ENCODE assay signal across 10 mouse cellular contexts in genomic region chr6:90763295-90763694, GRCm38 (mm10).
DNase-seq lines count a peak whose midpoint lies in the region; ATAC-seq and TF ChIP-seq lines count a peak whose summit lies in the region.
"Had no signal": no experiment of that assay in that cellular context is flagged by ENCODE, and none has a peak within 500 bp of the region (broad histone marks: within the 10 kb centered on the region; RNA-seq: fewer than 3 reads in every experiment).

No protein-coding gene starts in this region.

- H3K4me2 ChIP-seq in hindbrain, embryonic 12.5 days (replicated peaks) = no peak overlapping the region
- no peak overlapping the region; the same call in 1 of the 2 replicates for H3K4me2 ChIP-seq in hindbrain, embryonic 16.5 days (ENCODE audit: low read length)
- H3K4me2 ChIP-seq in heart, postnatal 0 days (ENCODE audit: low read depth, low read length) = peak overlapping the region; percentile 56
- H3K4me2 ChIP-seq in limb, embryonic 14.5 days (replicated peaks; ENCODE audit: low read depth, low read length, severe bottlenecking) = peak overlapping the region; percentile 25

- H3K36me3 ChIP-seq in hindbrain, embryonic 12.5 days = no peaks in the 10 kb centered on the region
- H3K36me3 ChIP-seq in hindbrain, embryonic 16.5 days (ENCODE audit: control insufficient read depth, insufficient read depth, low read length) = no peaks in the 10 kb centered on the region
- no peaks in the 10 kb centered on the region for H3K36me3 ChIP-seq in heart, postnatal 0 days (replicated peaks; ENCODE audit: control insufficient read depth, insufficient read depth, low read length)
- H3K36me3 ChIP-seq in limb, embryonic 14.5 days (ENCODE audit: control insufficient read depth, insufficient read depth, low read length) = no peaks in the 10 kb centered on the region

- H3K9ac ChIP-seq in hindbrain, embryonic 12.5 days = 0 out of 2 replicates have a peak overlapping the region, but pooled peaks have one; percentile 2
- no peak overlapping the region for H3K9ac ChIP-seq in hindbrain, embryonic 16.5 days (ENCODE audit: low read depth, low read length)
- peak overlapping the region; percentile 41; the same call in 1 of the 2 replicates for H3K9ac ChIP-seq in heart, postnatal 0 days (replicated peaks; ENCODE audit: low read depth, low read length)
- no peak overlapping the region; the same call in 1 of the 2 replicates for H3K9ac ChIP-seq in limb, embryonic 14.5 days (ENCODE audit: low read depth, low read length, severe bottlenecking)
- H3K9ac ChIP-seq: liver, embryonic 14.5 days had no signal

- no peak for TF ChIP-seq POLR2A in bone marrow, adult 2 months (IDR thresholded peaks at IDR 0.05; ENCODE audit: borderline replicate concordance, control insufficient read depth, low read depth, low read length)
- TF ChIP-seq POLR2A in limb, embryonic 14.5 days (IDR thresholded peaks at IDR 0.05; ENCODE audit: borderline replicate concordance, extremely low read depth, insufficient read depth, insufficient read length) = no peak

- no peak for TF ChIP-seq CTCF in bone marrow, adult 2 months (IDR thresholded peaks at IDR 0.05; ENCODE audit: control insufficient read depth, insufficient read depth, low read length)
- no peak for TF ChIP-seq CTCF in heart, postnatal 0 days (IDR thresholded peaks at IDR 0.05; ENCODE audit: low read depth)

- ATAC-seq in hindbrain, embryonic 12.5 days (ENCODE audit: low FRiP score) = no peak
- ATAC-seq in hindbrain, embryonic 16.5 days = no peak
- ATAC-seq in heart, postnatal 0 days (ENCODE audit: insufficient read depth, low read depth) = no peak
- no peak for ATAC-seq in limb, embryonic 14.5 days (ENCODE audit: low FRiP score, low read depth)
- ATAC-seq: Patski had no signal

- no peaks in the 10 kb centered on the region for H3K9me3 ChIP-seq in hindbrain, embryonic 12.5 days (replicated peaks)
- H3K9me3 ChIP-seq in hindbrain, embryonic 16.5 days (ENCODE audit: control insufficient read depth, low read length) = no peaks in the 10 kb centered on the region
- no peaks in the 10 kb centered on the region for H3K9me3 ChIP-seq in heart, postnatal 0 days (replicated peaks; ENCODE audit: control insufficient read depth, low read length)
- H3K9me3 ChIP-seq in limb, embryonic 14.5 days (ENCODE audit: control insufficient read depth, low read length) = no peaks in the 10 kb centered on the region

- no peak for DNase-seq in heart, postnatal 0 days (ENCODE audit: low spot score)
- no peak for DNase-seq in limb, embryonic 14.5 days (ENCODE audit: low spot score)
- no peak for DNase-seq in thymus, postnatal 36 days
- DNase-seq in spleen, adult 18-20 months = no peak
- DNase-seq in cerebellum, postnatal 25 days = no peak

- H3K27me3 ChIP-seq in hindbrain, embryonic 12.5 days = no peaks in the 10 kb centered on the region
- no peaks in the 10 kb centered on the region for H3K27me3 ChIP-seq in hindbrain, embryonic 16.5 days (replicated peaks; ENCODE audit: control insufficient read depth, insufficient read depth, low read length)
- H3K27me3 ChIP-seq in heart, postnatal 0 days (ENCODE audit: control insufficient read depth, insufficient read depth, low read length) = no peaks in the 10 kb centered on the region
- H3K27me3 ChIP-seq in limb, embryonic 14.5 days (ENCODE audit: control insufficient read depth, insufficient read depth, low read length) = no peaks in the 10 kb centered on the region
- H3K27me3 ChIP-seq: Patski had no signal

- H3K4me1 ChIP-seq in hindbrain, embryonic 12.5 days = peaks cover 52% of the 10 kb centered on the region
- peaks cover 34% of the 10 kb centered on the region for H3K4me1 ChIP-seq in hindbrain, embryonic 16.5 days (ENCODE audit: control insufficient read depth, insufficient read depth, low read depth, low read length)
- H3K4me1 ChIP-seq in bone marrow, adult 2 months (ENCODE audit: control insufficient read depth, insufficient read depth, low read length) = peaks cover 14% of the 10 kb centered on the region
- peaks cover 20% of the 10 kb centered on the region for H3K4me1 ChIP-seq in heart, postnatal 0 days (ENCODE audit: control insufficient read depth, insufficient read depth)
- H3K4me1 ChIP-seq in limb, embryonic 14.5 days (ENCODE audit: control insufficient read depth, insufficient read depth, low read length) = peaks cover 30% of the 10 kb centered on the region

- no peak overlapping the region for H3K4me3 ChIP-seq in hindbrain, embryonic 12.5 days
- no peak overlapping the region for H3K4me3 ChIP-seq in hindbrain, embryonic 16.5 days (ENCODE audit: low read length)
- peak overlapping the region; percentile 69 for H3K4me3 ChIP-seq in bone marrow, adult 2 months (replicated peaks; ENCODE audit: control insufficient read depth, low read depth, low read length)
- peak overlapping the region; percentile 18; the same call in 1 of the 2 replicates for H3K4me3 ChIP-seq in heart, postnatal 0 days (ENCODE audit: low read depth, low read length)
- peak overlapping the region; percentile 14; the same call in 1 of the 2 replicates for H3K4me3 ChIP-seq in limb, embryonic 14.5 days (replicated peaks; ENCODE audit: low read length)

- 72% methylated on average over 4 of the region's 4 CpGs for WGBS in hindbrain, embryonic 12.5 days
- WGBS in hindbrain, embryonic 16.5 days = 65% methylated on average over 4 of the region's 4 CpGs
- WGBS in bone marrow, adult 2 months = 28% methylated on average over 4 of the region's 4 CpGs
- 86% methylated on average over 4 of the region's 4 CpGs for WGBS in heart, postnatal 0 days
- 77% methylated on average over 4 of the region's 4 CpGs for WGBS in limb, embryonic 14.5 days

- no peak for TF ChIP-seq EP300 in heart, postnatal 0 days (IDR thresholded peaks at IDR 0.05; ENCODE audit: low read depth)

- no peak overlapping the region; the same call in 1 of the 2 replicates for H3K27ac ChIP-seq in hindbrain, embryonic 12.5 days
- no peak overlapping the region for H3K27ac ChIP-seq in hindbrain, embryonic 16.5 days (ENCODE audit: low read depth, low read length)
- H3K27ac ChIP-seq in bone marrow, adult 2 months (ENCODE audit: control insufficient read depth, insufficient read depth, low read depth, low read length, poor library complexity) = peak overlapping the region; percentile 82
- H3K27ac ChIP-seq in heart, postnatal 0 days (ENCODE audit: low read depth) = peak overlapping the region; percentile 88
- no peak overlapping the region; the same call in 1 of the 2 replicates for H3K27ac ChIP-seq in limb, embryonic 14.5 days (replicated peaks; ENCODE audit: low read depth, low read length)
- H3K27ac ChIP-seq: liver, embryonic 14.5 days had no signal

Comparison
In these comparisons a context has a peak if more than half of its experiments do, and no peak if none do; other contexts are left out.
1. H3K9ac ChIP-seq: peak in hindbrain, embryonic 12.5 days (single experiment) and heart, postnatal 0 days (single experiment); none in hindbrain, embryonic 16.5 days (single experiment) and limb, embryonic 14.5 days (single experiment).
2. H3K27ac ChIP-seq: peak in bone marrow, adult 2 months (single experiment) and heart, postnatal 0 days (single experiment); none in hindbrain, embryonic 12.5 days (single experiment), hindbrain, embryonic 16.5 days (single experiment) and limb, embryonic 14.5 days (single experiment).
3. H3K4me2 ChIP-seq: peak in heart, postnatal 0 days (single experiment) and limb, embryonic 14.5 days (single experiment); none in hindbrain, embryonic 12.5 days (single experiment) and hindbrain, embryonic 16.5 days (single experiment).
4. H3K4me3 ChIP-seq: peak in bone marrow, adult 2 months (single experiment), heart, postnatal 0 days (single experiment) and limb, embryonic 14.5 days (single experiment); none in hindbrain, embryonic 12.5 days (single experiment) and hindbrain, embryonic 16.5 days (single experiment).